Mouse (Mus musculus) layer of hippocampus, adult 18-20 months (tissue): ENCODE results near the gene Fsd1l. TPM values are rescaled to one million over a fixed set of nuclear protein-coding genes. Genes with fewer than 3 reads are reported as not detected.
"Not testable (repeated sequence)": the region's sequence is repeated elsewhere in the genome, so short reads cannot be mapped to it uniquely, and the experiment has no call there.

ENCODE experiments used
- DNase-seq, 2 experiments: peaks; one replicate each; pipeline ENCODE4 v3.0.0; 2022; ENCODE audit warnings: low spot score in 2 of 2
- total RNA-seq, 2 experiments: library from RNA; stranded (reverse); gene quantifications; 2 replicates each; pipeline ENCODE4 v1.2.3; 2021

Fsd1l gene
- total RNA-seq, 2 experiments from 2014 or later, result 31.8 to 33.1 TPM

- peak; percentile 26 to 66 for DNase-seq
Measured at GRCm38 (mm10) chr4:53625263-53625662, 6.0 kb upstream of the Fsd1l start.

- no peak for DNase-seq
Measured at GRCm38 (mm10) chr4:53628924-53629323, 2.3 kb upstream of the Fsd1l start.

GRCm38 (mm10) chr4:53630963-53631315 lies 332 bp upstream of the Fsd1l start:
- DNase-seq, result peak in 1 of 2 experiments; percentile 8

- no peak for DNase-seq
Measured at GRCm38 (mm10) chr4:53632011-53632349, 709 bp downstream of the Fsd1l start.

GRCm38 (mm10) chr4:53635336-53635735 lies 4.1 kb downstream of the Fsd1l start:
- DNase-seq, result no peak

GRCm38 (mm10) chr4:53637269-53637909 lies 6.1 kb downstream of the Fsd1l start:
- DNase-seq, result no peak

GRCm38 (mm10) chr4:53638549-53639123 lies 7.4 kb downstream of the Fsd1l start:
- DNase-seq, result no peak

GRCm38 (mm10) chr4:53658029-53658428 lies 26.8 kb downstream of the Fsd1l start:
- DNase-seq, result no peak

- DNase-seq, result no peak
Measured at GRCm38 (mm10) chr4:53660711-53661110, 29.4 kb downstream of the Fsd1l start.

GRCm38 (mm10) chr4:53682092-53682491 lies 50.8 kb downstream of the Fsd1l start:
- no peak for DNase-seq

GRCm38 (mm10) chr4:53688965-53689364 lies 57.7 kb downstream of the Fsd1l start:
- DNase-seq, result no peak

GRCm38 (mm10) chr4:53691418-53691817 lies 60.1 kb downstream of the Fsd1l start:
- DNase-seq, result no peak

GRCm38 (mm10) chr4:53709166-53709565 lies 77.9 kb downstream of the Fsd1l start:
- DNase-seq, result not testable (repeated sequence)

- no peak for DNase-seq
Measured at GRCm38 (mm10) chr4:53710021-53710420, 78.8 kb downstream of the Fsd1l start.

- no peak for DNase-seq
Measured at GRCm38 (mm10) chr4:53710555-53711328, 79.5 kb downstream of the Fsd1l start.

GRCm38 (mm10) chr4:53713704-53714050 lies 82.4 kb downstream of the Fsd1l start, which contains the start of gene Fktn:
Gene Fktn, plus strand, starts transcription at chr4:53713998.
- DNase-seq, result no peak

GRCm38 (mm10) chr4:53714051-53714814 lies 83.0 kb downstream of the Fsd1l start:
- DNase-seq, result peak; percentile 85 to 96

GRCm38 (mm10) chr4:53715977-53716376 lies 84.7 kb downstream of the Fsd1l start:
- no peak for DNase-seq

- DNase-seq, result no peak
Measured at GRCm38 (mm10) chr4:53717546-53717945, 86.3 kb downstream of the Fsd1l start.

- DNase-seq, result no peak
Measured at GRCm38 (mm10) chr4:53718261-53718660, 87.0 kb downstream of the Fsd1l start.

- peak; percentile 38 to 53 for DNase-seq
Measured at GRCm38 (mm10) chr4:53722506-53722905, 91.2 kb downstream of the Fsd1l start.

- not testable (repeated sequence) for DNase-seq
Measured at GRCm38 (mm10) chr4:53726100-53726499, 94.8 kb downstream of the Fsd1l start.
